Mouse (Mus musculus): ENCODE measurements at regions not wholly inside any gene's neighbourhood (a gene's known extent, or its start where the extent isn't known, plus 50 kb on each side); places are given as distances from the start of the nearest gene placed in this dataset.
"Not testable (repeated sequence)": the region's sequence is repeated elsewhere in the genome, so short reads cannot be mapped to it uniquely, and the experiment has no call there.

- DNase-seq: peak; percentile 52
Observed at GRCm38 (mm10) chr7:60492028-60492995, 352.3 kb upstream of the Snrpn start.

GRCm38 (mm10) chr7:60487839-60488454 is 347.9 kb upstream of the Snrpn start:
- DNase-seq: peak; percentile 14

DNA sequence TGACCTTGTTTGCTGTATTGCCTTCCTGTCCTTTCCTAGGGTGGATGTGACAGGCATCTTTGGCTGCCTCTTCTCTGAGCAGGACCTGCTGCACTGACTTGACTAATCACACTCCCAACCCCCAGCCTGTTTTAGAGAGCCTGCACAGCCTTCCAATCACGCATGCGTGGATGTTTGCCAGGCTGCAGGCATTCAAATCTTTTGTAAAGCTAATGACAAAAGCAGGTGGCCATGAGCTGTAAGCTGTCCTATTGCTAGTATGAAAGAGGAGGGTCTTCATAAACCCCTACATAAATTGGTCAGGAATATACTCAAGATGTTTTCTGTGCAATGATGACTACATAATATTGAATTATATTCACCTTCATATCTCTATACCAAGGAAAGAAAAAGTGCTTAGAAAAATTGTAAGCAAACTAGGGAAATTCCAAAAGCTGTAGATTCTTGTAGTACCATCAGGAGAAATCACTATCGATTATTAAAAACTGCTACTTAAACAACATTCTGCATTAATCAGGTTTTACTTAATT is 310.1 kb upstream of the Snrpn start:
- not testable (repeated sequence) for DNase-seq

DNA sequence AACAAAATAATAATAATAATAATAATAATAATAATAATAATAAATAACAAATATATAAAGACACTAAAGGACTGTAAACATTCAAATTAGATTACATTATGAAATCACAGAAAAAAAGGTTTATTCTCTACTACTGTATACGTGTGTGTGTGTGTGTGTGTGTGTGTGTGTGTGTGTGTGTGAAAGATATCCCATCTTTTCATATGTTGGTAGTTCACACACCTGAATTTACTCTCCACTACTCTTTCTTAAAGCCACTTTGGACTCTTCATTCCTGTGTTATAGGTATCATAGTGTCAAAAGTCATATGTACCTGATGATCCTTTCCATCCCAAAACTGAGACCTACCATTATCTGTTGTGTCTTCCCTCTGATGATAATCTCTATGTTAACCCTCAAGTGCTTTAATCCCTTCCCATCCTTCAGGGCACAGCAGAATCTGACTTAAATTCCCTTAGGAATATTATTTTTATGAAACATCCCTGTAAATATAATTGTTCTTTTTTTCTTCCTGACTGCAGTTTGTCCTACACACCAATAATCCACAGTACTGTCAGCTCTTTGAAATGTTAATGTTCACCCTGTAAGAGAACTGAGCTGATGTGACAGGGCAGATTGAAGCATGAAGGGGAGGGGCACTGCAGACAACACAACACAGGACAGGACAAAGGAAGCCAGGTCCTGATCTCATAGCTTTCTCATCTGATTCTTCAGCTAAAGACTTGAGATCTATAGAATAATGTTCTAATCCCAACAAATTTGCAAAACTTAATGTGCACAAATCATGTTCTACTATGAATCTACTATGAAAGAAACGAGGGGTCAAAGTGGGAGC is 309.4 kb upstream of the Snrpn start:
- DNase-seq: not testable (repeated sequence)

- no peak for DNase-seq
Observed at GRCm38 (mm10) chr7:60438781-60439180, 298.8 kb upstream of the Snrpn start.

- peak; percentile 87 for DNase-seq
Observed at GRCm38 (mm10) chr7:60391011-60391863, 251.2 kb upstream of the Snrpn start.

DNA sequence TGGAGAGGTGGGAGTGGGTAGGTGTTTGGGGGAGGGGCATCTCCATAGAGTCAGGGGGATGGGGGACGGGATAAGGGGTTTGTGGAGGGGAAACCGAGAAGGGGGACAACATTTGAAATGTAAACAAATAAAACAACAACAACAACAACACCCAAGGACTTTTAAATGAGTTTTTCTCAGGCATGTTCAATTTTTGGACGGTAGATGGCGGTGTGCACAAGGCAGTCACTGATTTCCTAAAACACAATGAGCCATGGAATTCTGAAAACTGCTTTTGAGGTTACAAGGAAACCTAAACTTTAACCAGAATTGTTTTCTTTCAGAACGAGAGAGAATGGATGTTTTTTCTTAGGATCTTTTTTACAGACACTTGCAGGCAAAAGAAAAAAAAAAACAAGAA is 246.9 kb upstream of the Snrpn start:
- DNase-seq: peak; percentile 11

GRCm38 (mm10) chr7:60374001-60374400 is 234.0 kb upstream of the Snrpn start:
- DNase-seq: peak; percentile 7

- DNase-seq: not testable (repeated sequence)
Observed at GRCm38 (mm10) chr7:60352206-60352605, 212.2 kb upstream of the Snrpn start.
